Mouse (Mus musculus): ENCODE measurements around the gene Apol6.

- TF ChIP-seq CTCF (IDR thresholded peaks at IDR 0.05) (no peak), POLR2A (IDR thresholded peaks at IDR 0.05; ENCODE audit: insufficient read depth, low read depth, low read length) (no peak), EP300 (IDR thresholded peaks at IDR 0.05; ENCODE audit: insufficient read depth, low read depth, low read length) (no peak)
These were observed 14.0 kb downstream of the Apol6 start for GRCm38 (mm10) chr15:77058566-77058965.

Measured in heart, adult 2 months (tissue).